Mouse (Mus musculus) midbrain, embryonic 11.5 days (tissue): ENCODE measurements around the gene Fra10ac1. TPM values are rescaled to one million over a fixed set of nuclear protein-coding genes. Genes with fewer than 3 reads are reported as not detected.

Source experiments
- ATAC-seq: fragments of 200-750 bp; cut with Nextera tagmentation; 2 replicates; pipeline ENCODE4 v1.8.0; 2017; ENCODE audit warnings: moderate TSS enrichment, moderate library complexity; ENCODE audit not compliant: low FRiP score
- DNase-seq: peaks from one replicate; pipeline ENCODE4 v3.0.0; 2015; ENCODE audit warnings: low spot score; ENCODE audit errors: missing footprints
- H3K27ac ChIP-seq: fragments of 300-500 bp; sonication (generic); 2 replicates; pipeline ENCODE4 v1.5.1; 2014; ENCODE audit warnings: low read depth, low read length
- H3K27me3 ChIP-seq: fragments of 300-500 bp; sonication (generic); 2 replicates; pipeline ENCODE4 v1.6.1; 2014; ENCODE audit warnings: mild to moderate bottlenecking, low read length, moderate library complexity, mixed read lengths; ENCODE audit not compliant: control insufficient read depth, insufficient read depth
- H3K36me3 ChIP-seq: fragments of 300-500 bp; sonication (generic); 2 replicates; pipeline ENCODE4 v1.6.1; 2014; ENCODE audit warnings: mild to moderate bottlenecking, low read length, moderate library complexity, mixed read lengths; ENCODE audit not compliant: control insufficient read depth, insufficient read depth
- H3K4me1 ChIP-seq: fragments of 300-500 bp; sonication (generic); 2 replicates; pipeline ENCODE4 v1.6.1; 2014; ENCODE audit warnings: low read length; ENCODE audit not compliant: control insufficient read depth, insufficient read depth
- H3K4me2 ChIP-seq: fragments of 300-500 bp; sonication (generic); 2 replicates; pipeline ENCODE4 v1.6.1; 2014; ENCODE audit warnings: mild to moderate bottlenecking, moderate library complexity
- H3K4me3 ChIP-seq: fragments of 300-500 bp; sonication (generic); 2 replicates; pipeline ENCODE4 v1.5.1; 2014; ENCODE audit warnings: low read depth, low read length
- H3K9ac ChIP-seq: fragments of 300-500 bp; sonication (generic); 2 replicates; pipeline ENCODE4 v1.6.1; 2014; ENCODE audit warnings: low read length
- H3K9me3 ChIP-seq: fragments of 300-500 bp; sonication (generic); 2 replicates; pipeline ENCODE4 v1.6.1; 2016; ENCODE audit warnings: low read length; ENCODE audit not compliant: control insufficient read depth
- WGBS: fragments of 180-500 bp; shearing (Covaris S2); extraction: QIAGEN DNeasy Blood & Tissue Kit; methylation state at CpG from one replicate; pipeline ENCODE4 v1.1.7; 2014; 5-methylcytosine and 5-hydroxymethylcytosine counted together
- polyA plus RNA-seq: library from polyadenylated mRNA; unstranded; fragments of >200 nt; fragmentation: Nextera tagmentation; extraction: Ambion mirVana; gene quantifications from 2 replicates; pipeline ENCODE4 v1.2.1, GENCODE M21; 2014

The Fra10ac1 gene
- polyA plus RNA-seq, 1 experiment from 2014 or later: 47.5 TPM

- H3K27ac ChIP-seq: no peak overlapping the region
- WGBS: 90% methylated on average over 3 of the region's 3 CpGs
- no peak overlapping the region for H3K4me2 ChIP-seq
- no peaks in the 10 kb centered on the region for H3K36me3 ChIP-seq
- no peak overlapping the region for H3K4me3 ChIP-seq
- no peak overlapping the region for H3K9ac ChIP-seq
- peaks cover 2% of the 10 kb centered on the region; the same call in 1 of the 2 replicates for H3K27me3 ChIP-seq
- ATAC-seq (no peak), DNase-seq (peak; percentile 80)
- H3K9me3 ChIP-seq: no peaks in the 10 kb centered on the region
- H3K4me1 ChIP-seq: peaks cover 3% of the 10 kb centered on the region; the same call in 1 of the 2 replicates
Measured at GRCm38 (mm10) chr19:38259436-38259835, 35.5 kb upstream of the Fra10ac1 start.

- no peak overlapping the region for H3K27ac ChIP-seq
- H3K9ac ChIP-seq: no peak overlapping the region
- H3K27me3 ChIP-seq: peaks cover 1% of the 10 kb centered on the region; the same call in 1 of the 2 replicates
- H3K4me2 ChIP-seq: no peak overlapping the region
- 85% methylated on average over 3 of the region's 3 CpGs for WGBS
- peak; percentile 79 for DNase-seq
- no peak overlapping the region for H3K4me3 ChIP-seq
- H3K9me3 ChIP-seq: no peaks in the 10 kb centered on the region
- H3K4me1 ChIP-seq: no peaks in the 10 kb centered on the region; the same call in 1 of the 2 replicates
- ATAC-seq: no peak
- H3K36me3 ChIP-seq: no peaks in the 10 kb centered on the region
Measured at GRCm38 (mm10) chr19:38258651-38259065, 34.7 kb upstream of the Fra10ac1 start.

GRCm38 (mm10) chr19:38253796-38254195 is 29.8 kb upstream of the Fra10ac1 start:
- Histone ChIP-seq H3K4me1 (0 out of 2 replicates have a peak, but pooled peaks cover 2% of the 10 kb centered on the region), H3K9me3 (no peaks in the 10 kb centered on the region), H3K4me3 (no peak overlapping the region), H3K36me3 (no peaks in the 10 kb centered on the region), H3K27me3 (no peaks in the 10 kb centered on the region), H3K4me2 (no peak overlapping the region), H3K9ac (no peak overlapping the region), H3K27ac (no peak overlapping the region)
- ATAC-seq (no peak), DNase-seq (peak; percentile 85)
- 53% methylated on average over 6 of the region's 6 CpGs for WGBS

GRCm38 (mm10) chr19:38249627-38250026 is 25.7 kb upstream of the Fra10ac1 start:
- Histone ChIP-seq H3K4me3 (no peak overlapping the region), H3K9me3 (no peaks in the 10 kb centered on the region), H3K36me3 (no peaks in the 10 kb centered on the region), H3K27ac (no peak overlapping the region), H3K4me1 (0 out of 2 replicates have a peak, but pooled peaks cover 2% of the 10 kb centered on the region), H3K4me2 (no peak overlapping the region), H3K27me3 (no peaks in the 10 kb centered on the region), H3K9ac (no peak overlapping the region)
- ATAC-seq (no peak), DNase-seq (peak; percentile 6)
- 81% methylated on average over 8 of the region's 8 CpGs for WGBS

- no peak overlapping the region for H3K4me3 ChIP-seq
- no peak overlapping the region for H3K4me2 ChIP-seq
- WGBS: 79% methylated on average over 7 of the region's 7 CpGs
- H3K9me3 ChIP-seq: no peaks in the 10 kb centered on the region
- no peak overlapping the region for H3K27ac ChIP-seq
- ATAC-seq: no peak
- no peaks in the 10 kb centered on the region for H3K36me3 ChIP-seq
- no peak overlapping the region for H3K9ac ChIP-seq
- DNase-seq: peak; percentile 45
- no peaks in the 10 kb centered on the region for H3K27me3 ChIP-seq
- 0 out of 2 replicates have a peak, but pooled peaks cover 2% of the 10 kb centered on the region for H3K4me1 ChIP-seq
Measured at GRCm38 (mm10) chr19:38246177-38246622, 22.2 kb upstream of the Fra10ac1 start.

- Histone ChIP-seq H3K9ac (no peak overlapping the region), H3K4me3 (no peak overlapping the region), H3K4me2 (no peak overlapping the region), H3K36me3 (no peaks in the 10 kb centered on the region), H3K9me3 (no peaks in the 10 kb centered on the region), H3K27me3 (no peaks in the 10 kb centered on the region), H3K27ac (no peak overlapping the region), H3K4me1 (0 out of 2 replicates have a peak, but pooled peaks cover 2% of the 10 kb centered on the region)
- peak; percentile 75 for DNase-seq
- no peak for ATAC-seq
- 83% methylated on average over 10 of the region's 10 CpGs for WGBS
Measured at GRCm38 (mm10) chr19:38245361-38246176, 21.6 kb upstream of the Fra10ac1 start.

- Histone ChIP-seq H3K9ac (no peak overlapping the region), H3K4me3 (no peak overlapping the region), H3K27me3 (no peaks in the 10 kb centered on the region), H3K9me3 (no peaks in the 10 kb centered on the region), H3K27ac (no peak overlapping the region), H3K4me1 (no peaks in the 10 kb centered on the region), H3K36me3 (no peaks in the 10 kb centered on the region), H3K4me2 (no peak overlapping the region)
- DNase-seq: no peak
- 72% methylated on average over 8 of the region's 8 CpGs for whole genome bisulfite sequencing
- ATAC-seq: no peak
Measured at GRCm38 (mm10) chr19:38244748-38245147, 20.8 kb upstream of the Fra10ac1 start.

- Histone ChIP-seq H3K27me3 (no peaks in the 10 kb centered on the region), H3K27ac (no peak overlapping the region), H3K36me3 (no peaks in the 10 kb centered on the region), H3K9ac (no peak overlapping the region), H3K9me3 (no peaks in the 10 kb centered on the region), H3K4me2 (no peak overlapping the region), H3K4me3 (no peak overlapping the region), H3K4me1 (peaks cover 7% of the 10 kb centered on the region)
- WGBS: 88% methylated on average over 8 of the region's 8 CpGs
- ATAC-seq (no peak), DNase-seq (no peak)
Measured at GRCm38 (mm10) chr19:38242314-38242852, 18.4 kb upstream of the Fra10ac1 start.
